Mouse (Mus musculus): ENCODE data around the gene Il18rap.
A peak's percentile ranks its signal among the peaks of the same experiment; 100 is the strongest.
"Not testable (repeated sequence)": the region's sequence is repeated elsewhere in the genome, so short reads cannot be mapped to it uniquely, and the experiment has no call there.

The Il18rap gene

DNA sequence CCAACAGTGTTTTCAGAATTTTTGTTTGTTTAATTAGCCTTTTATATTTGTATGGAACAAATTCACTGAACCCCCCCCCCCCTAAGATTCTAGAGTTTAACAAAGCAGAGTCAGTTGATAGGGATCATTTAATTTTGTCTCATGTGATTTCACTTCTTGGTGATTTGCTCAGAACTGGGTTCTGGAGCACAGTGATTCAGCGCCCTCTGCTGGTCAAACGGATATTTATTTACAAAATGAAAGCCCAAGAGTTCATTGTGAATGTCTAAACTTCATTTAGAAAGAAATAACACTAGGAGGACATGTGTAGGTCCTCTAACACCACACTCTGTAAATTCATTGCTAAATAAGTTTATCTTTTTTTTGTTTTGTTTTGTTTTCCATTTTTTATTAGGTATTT is 29.5 kb downstream of the Il18rap start:
- DNase-seq (ENCODE audit: low read depth, low spot score): peak; percentile 36

DNA sequence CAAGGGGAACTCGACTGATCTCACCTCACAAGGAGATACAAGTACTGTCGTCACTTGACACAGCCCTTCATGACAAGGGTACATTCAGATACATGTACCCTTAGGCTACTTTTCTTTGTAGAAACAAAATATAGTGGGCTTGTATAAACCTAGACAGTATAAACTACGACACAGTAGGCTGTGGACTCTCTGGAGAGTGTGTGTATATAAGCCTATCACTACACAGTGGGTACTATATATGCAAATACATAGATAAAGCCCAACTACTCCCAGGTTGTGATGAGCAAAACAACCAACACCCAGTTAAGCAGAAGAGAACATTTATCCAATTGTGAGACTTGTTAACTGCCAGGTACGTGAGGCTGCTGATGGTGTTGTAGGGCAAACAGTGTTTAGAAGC is 31.5 kb downstream of the Il18rap start:
- no peak for DNase-seq (ENCODE audit: low read depth, low spot score)

DNA sequence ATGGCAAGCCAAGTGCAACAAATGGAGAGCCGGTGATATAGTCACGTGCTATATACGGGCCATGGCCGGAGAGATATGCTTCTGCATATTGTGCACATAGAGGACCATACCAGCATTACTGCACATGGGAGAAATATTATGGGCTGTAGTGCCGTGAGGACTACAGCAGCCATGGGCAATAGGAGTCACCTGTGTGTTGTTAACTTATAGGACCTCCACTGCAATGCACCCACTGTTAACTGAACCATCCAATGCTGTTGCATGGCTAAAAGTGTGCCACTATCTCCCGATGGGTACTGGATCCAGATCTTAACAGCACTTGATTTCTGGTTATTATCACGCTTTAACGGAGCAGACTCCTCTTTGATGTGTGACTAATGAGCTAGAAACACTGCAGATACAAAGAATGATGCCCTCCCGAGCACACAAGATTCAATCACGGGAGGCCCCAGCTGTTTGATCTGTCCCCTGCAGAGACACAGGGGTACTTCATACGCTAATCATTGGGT is 32.0 kb downstream of the Il18rap start:
- DNase-seq (ENCODE audit: low read depth, low spot score): no peak

DNA sequence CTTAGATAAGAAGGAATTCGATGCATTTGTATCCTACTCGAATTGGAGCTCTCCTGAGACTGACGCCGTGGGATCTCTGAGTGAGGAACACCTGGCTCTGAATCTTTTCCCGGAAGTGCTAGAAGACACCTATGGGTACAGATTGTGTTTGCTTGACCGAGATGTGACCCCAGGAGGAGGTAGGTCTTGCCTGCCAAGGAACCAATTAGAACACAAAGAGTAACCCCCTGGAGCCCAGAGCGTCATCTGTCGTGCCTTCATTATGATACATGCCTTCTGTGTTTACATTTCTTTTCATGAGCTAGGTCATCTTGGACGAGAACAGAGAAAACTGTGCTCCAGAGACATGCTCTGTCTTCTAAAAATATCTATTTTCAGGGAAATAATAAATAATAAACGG is 32.6 kb downstream of the Il18rap start:
- no peak for DNase-seq (ENCODE audit: low read depth, low spot score)

DNA sequence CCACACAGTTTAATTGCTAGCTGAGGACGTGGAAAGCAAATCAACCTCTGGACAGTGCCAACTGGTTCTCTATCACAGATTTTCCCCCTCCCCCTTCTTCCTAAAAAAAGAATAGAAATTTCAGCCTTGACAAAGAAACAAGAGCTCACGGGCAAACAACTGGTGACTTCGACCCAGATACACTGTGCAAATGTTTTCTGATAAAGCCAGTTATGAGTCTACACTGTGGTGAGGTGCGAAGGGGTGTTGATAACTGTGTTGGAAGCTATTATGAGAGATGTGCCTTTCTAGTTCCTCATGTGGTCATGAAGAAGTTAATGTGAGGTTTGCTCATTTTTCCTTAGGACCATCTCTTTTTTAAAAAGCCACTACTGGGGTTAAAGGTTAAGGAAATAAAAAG is 54.2 kb downstream of the Il18rap start:
- no peak for DNase-seq (ENCODE audit: low read depth, low spot score)

DNA sequence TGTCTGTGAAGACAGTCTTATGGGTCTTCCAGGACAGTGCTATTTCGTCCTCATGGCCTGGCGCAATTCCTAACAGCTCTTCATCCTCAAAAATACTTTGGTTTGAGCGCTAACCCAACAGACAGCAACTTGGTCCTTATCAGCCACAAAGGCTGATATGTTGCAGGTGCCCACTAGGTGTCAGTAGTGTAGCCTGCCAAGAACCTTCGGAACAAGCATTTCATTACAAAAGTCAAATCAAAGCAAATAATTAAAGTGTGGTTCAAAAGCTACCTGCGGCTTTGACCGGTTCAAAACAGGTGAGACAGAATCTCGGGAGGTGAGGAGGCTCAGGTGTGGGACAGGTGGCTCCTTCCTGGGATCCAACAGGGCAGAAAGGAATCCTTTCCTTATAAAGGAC is 64.6 kb downstream of the Il18rap start, which contains the start of gene Slc9a4:
TSS of gene Slc9a4 (plus strand) at position 298 of the 400 bp plus-strand sequence.
- DNase-seq (ENCODE audit: low read depth, low spot score): peak; percentile 33

DNA sequence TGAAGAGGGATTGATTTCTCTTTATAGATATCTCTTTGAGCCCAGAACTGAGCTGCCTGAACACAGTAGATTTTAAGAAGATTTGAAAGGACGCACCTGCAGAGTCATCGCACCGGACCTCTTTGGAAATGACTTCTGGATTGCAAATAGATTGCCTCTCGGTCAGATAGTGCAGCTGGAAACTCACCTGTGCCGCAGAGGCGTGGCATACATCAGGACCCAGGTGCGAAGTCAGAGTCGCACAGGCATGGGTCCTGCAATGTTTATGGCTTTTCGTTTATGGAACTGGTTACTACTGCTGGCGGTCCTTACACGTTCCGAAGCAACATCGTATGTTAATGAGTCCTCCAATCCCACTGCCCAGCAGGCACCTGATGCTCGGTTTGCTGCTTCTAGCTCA is 65.1 kb downstream of the Il18rap start:
- no peak for DNase-seq (ENCODE audit: low read depth, low spot score)

DNA sequence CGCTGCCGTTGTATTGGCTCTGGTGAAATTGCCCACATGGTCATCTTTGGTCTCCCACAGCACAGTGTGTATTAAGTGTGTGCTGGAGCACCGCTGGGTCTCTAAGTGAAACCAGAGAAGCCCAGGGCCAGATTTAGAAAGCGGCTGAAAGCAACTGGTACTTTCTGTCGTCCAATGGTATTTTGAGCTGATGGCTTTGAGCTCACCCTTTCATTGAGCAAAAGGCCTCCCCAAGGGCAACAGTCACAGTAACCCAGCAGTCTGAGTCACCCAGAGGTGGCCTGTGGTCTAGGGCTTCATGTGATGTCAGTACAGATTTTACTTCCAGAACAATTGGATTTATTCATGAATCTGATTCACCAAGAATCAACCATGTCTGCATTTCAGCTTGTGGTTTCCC is 71.6 kb downstream of the Il18rap start:
- DNase-seq (ENCODE audit: low read depth, low spot score): no peak

DNA sequence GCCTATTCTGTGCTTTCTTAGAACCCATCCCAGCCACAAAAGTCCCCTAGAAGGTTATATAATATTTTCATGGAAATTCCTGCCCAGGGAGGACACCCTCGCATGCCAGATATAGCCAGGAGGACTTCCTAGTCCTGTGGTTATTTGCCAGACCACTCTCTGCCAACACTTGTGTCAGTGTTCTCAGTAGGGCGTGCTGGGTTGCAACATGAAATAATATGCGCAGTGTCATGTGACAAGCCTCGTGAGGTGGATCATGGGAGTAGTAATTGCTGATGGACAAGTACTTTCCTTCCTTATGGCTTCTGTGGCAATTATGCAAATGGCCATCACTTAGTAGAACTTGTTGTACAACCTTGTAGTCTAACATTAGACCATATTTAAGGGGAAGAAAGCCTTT is 75.8 kb downstream of the Il18rap start:
- DNase-seq (ENCODE audit: low read depth, low spot score): no peak

DNA sequence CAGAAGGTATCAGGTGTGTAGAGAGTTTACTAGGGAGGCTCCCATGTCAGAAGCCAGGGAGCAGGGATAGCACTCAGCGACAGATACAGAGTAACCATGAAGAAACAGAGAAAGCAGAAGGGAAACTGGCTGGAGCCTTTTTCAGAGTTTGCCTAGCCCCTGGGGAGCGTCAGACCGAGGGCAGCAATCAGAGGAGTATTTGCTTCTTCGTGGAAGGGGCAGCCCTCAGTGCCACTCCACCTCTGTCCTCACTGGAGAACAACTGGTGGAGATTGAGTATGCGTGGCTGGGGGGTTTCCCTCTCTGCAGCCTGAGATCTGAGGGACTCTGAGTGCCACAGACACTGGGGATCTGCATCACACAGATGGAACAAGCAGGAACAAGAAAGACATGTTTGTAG is 82.7 kb downstream of the Il18rap start:
- no peak for DNase-seq (ENCODE audit: low read depth, low spot score)

DNA sequence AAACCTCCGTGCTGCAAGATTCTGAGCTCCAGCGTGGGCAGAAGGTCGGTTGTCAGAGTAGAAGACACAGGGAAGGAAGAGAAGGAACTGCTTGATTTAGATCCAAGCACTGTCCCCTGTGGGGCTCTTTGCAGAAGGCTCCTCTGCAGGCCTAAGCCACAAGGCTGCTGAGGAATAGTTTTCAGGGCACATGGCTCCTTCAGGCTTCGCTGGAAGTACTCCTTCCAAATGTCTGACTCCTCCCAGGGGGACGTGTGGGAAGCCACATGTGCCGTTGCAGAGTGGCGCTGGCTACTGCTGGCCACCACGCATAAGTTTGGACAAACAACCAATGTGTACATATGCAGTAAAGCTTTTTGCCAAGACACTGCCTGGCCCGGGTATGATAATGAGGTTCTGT is 84.5 kb downstream of the Il18rap start:
- not testable (repeated sequence) for DNase-seq (ENCODE audit: low read depth, low spot score)

DNA sequence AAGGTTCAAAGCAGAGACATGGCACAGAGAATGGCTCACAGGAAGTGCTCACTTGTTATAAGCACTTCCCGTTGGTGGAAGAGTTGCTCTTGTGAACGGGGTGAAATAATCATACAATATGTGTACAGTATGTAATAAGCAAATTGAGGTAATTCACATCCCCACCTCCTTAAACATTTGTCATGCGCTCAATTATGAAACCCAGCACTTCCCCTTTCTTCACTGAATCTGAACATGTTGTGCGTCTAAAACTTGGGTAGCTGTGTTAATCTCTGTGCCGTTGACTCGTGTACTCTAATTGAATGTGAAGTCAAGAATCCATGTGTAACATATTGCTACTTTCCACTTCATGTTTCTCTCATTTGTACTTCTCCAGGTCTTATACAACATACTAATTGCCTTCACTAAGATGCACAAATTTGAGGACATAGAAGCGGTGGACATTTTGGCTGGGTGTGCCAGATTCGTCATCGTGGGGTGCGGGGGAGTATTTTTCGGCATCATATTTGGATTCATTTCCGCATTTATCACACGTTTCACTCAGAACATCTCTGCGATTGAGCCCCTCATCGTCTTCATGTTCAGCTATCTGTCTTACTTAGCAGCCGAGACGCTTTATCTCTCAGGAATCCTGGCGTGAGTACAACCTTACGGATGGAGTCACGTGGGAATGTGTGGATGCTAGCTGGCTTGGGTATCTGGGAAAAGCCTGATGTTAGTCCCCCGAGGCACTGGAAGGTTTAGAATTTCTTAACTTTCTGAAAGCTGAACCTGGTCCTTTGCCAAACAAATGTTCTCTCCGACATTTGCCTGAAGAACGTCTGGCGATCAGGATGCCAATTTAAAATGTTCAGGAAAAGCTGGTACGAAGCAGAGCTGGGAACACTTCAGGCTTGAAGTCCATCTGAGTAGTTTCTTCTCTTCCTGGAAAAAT is 85.5 kb downstream of the Il18rap start:
- DNase-seq (ENCODE audit: low read depth, low spot score): peak; percentile 69
